Mouse (Mus musculus): ENCODE data around the gene 1700057G04Rik. TPM values are rescaled to one million over a fixed set of nuclear protein-coding genes. Genes with fewer than 3 reads are reported as not detected.

Gene 1700057G04Rik
- not detected in 2 replicates for polyA plus RNA-seq (2014; fragmentation: Nextera tagmentation; extraction: Ambion mirVana)

DNA sequence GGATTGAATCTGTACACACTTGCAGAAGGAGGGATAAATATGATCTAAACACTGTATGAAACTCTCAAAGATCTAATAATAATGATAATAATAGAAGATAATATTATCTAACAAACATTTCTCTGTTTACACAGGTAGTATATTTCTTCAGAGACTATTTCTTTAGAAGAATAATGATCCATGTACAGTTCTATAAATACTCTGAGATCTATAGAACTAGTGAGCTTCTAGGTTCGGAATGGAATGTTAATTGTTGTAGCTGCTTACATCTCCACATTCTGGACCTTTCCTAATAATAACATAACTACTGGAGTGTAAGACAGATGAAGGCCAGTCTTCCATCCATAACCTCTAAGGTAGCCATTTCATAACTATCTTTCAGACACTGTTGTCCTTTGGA lies at the start of gene 1700057G04Rik:
TSS of gene 1700057G04Rik (plus strand) at position 301 of the 400 bp plus-strand sequence.
- Histone ChIP-seq H3K36me3 (ENCODE audit: control insufficient read depth, insufficient read depth, low read length) (no peaks in the 10 kb centered on the region), H3K4me3 (ENCODE audit: low read depth, low read length) (no peak within 1 kb of the TSS), H3K9ac (replicated peaks; ENCODE audit: low read depth, low read length) (no peak within 1 kb of the TSS), H3K27ac (ENCODE audit: low read length) (no peak within 1 kb of the TSS), H3K27me3 (ENCODE audit: control insufficient read depth, insufficient read depth, low read length) (no peaks in the 10 kb centered on the region), H3K9me3 (ENCODE audit: control insufficient read depth, low read depth, low read length) (no peaks in the 10 kb centered on the region), H3K4me1 (ENCODE audit: control insufficient read depth, insufficient read depth, low read length) (no peaks in the 10 kb centered on the region), H3K4me2 (replicated peaks; ENCODE audit: low read depth, low read length) (no peak within 1 kb of the TSS)
- 64% methylated on average over 1 of the region's 1 CpGs for WGBS
- no peak for ATAC-seq (ENCODE audit: insufficient number of reproducible peaks, insufficient read depth, low FRiP score, low read depth)

- H3K9ac ChIP-seq (replicated peaks; ENCODE audit: low read depth, low read length) = no peak overlapping the region
- H3K27ac ChIP-seq (ENCODE audit: low read length) = no peak overlapping the region
- H3K4me1 ChIP-seq (ENCODE audit: control insufficient read depth, insufficient read depth, low read length) = no peaks in the 10 kb centered on the region
- no peak overlapping the region for H3K4me2 ChIP-seq (replicated peaks; ENCODE audit: low read depth, low read length)
- peaks cover 9% of the 10 kb centered on the region for H3K36me3 ChIP-seq (ENCODE audit: control insufficient read depth, insufficient read depth, low read length)
- H3K9me3 ChIP-seq (ENCODE audit: control insufficient read depth, low read depth, low read length) = no peaks in the 10 kb centered on the region
- peak; percentile 58; the same call in 1 of the 2 replicates for ATAC-seq (ENCODE audit: insufficient number of reproducible peaks, insufficient read depth, low FRiP score, low read depth)
- no peaks in the 10 kb centered on the region for H3K27me3 ChIP-seq (ENCODE audit: control insufficient read depth, insufficient read depth, low read length)
- no peak overlapping the region for H3K4me3 ChIP-seq (ENCODE audit: low read depth, low read length)
- 67% methylated on average over 7 of the region's 7 CpGs for WGBS
Measured at GRCm38 (mm10) chr9:92260481-92261159, 48.6 kb upstream of the 1700057G04Rik start.

- no peak overlapping the region for H3K9ac ChIP-seq (replicated peaks; ENCODE audit: low read depth, low read length)
- 0 out of 2 replicates have a peak, but pooled peaks cover 3% of the 10 kb centered on the region for H3K4me1 ChIP-seq (ENCODE audit: control insufficient read depth, insufficient read depth, low read length)
- no peaks in the 10 kb centered on the region for H3K27me3 ChIP-seq (ENCODE audit: control insufficient read depth, insufficient read depth, low read length)
- peaks cover 16% of the 10 kb centered on the region for H3K36me3 ChIP-seq (ENCODE audit: control insufficient read depth, insufficient read depth, low read length)
- H3K4me3 ChIP-seq (ENCODE audit: low read depth, low read length) = no peak overlapping the region
- H3K4me2 ChIP-seq (replicated peaks; ENCODE audit: low read depth, low read length) = no peak overlapping the region
- H3K27ac ChIP-seq (ENCODE audit: low read length) = no peak overlapping the region
- no peak for ATAC-seq (ENCODE audit: insufficient number of reproducible peaks, insufficient read depth, low FRiP score, low read depth)
- H3K9me3 ChIP-seq (ENCODE audit: control insufficient read depth, low read depth, low read length) = no peaks in the 10 kb centered on the region
- 66% methylated on average over 4 of the region's 4 CpGs for WGBS
Measured at GRCm38 (mm10) chr9:92265719-92266118, 43.5 kb upstream of the 1700057G04Rik start.

GRCm38 (mm10) chr9:92266558-92267171 lies 42.5 kb upstream of the 1700057G04Rik start:
- H3K4me2 ChIP-seq (replicated peaks; ENCODE audit: low read depth, low read length) = no peak overlapping the region
- H3K4me1 ChIP-seq (ENCODE audit: control insufficient read depth, insufficient read depth, low read length) = 0 out of 2 replicates have a peak, but pooled peaks cover 3% of the 10 kb centered on the region
- no peak overlapping the region for H3K9ac ChIP-seq (replicated peaks; ENCODE audit: low read depth, low read length)
- H3K9me3 ChIP-seq (ENCODE audit: control insufficient read depth, low read depth, low read length) = no peaks in the 10 kb centered on the region
- H3K4me3 ChIP-seq (ENCODE audit: low read depth, low read length) = no peak overlapping the region
- H3K36me3 ChIP-seq (ENCODE audit: control insufficient read depth, insufficient read depth, low read length) = peaks cover 16% of the 10 kb centered on the region
- WGBS = 52% methylated on average over 8 of the region's 8 CpGs
- no peaks in the 10 kb centered on the region for H3K27me3 ChIP-seq (ENCODE audit: control insufficient read depth, insufficient read depth, low read length)
- no peak for ATAC-seq (ENCODE audit: insufficient number of reproducible peaks, insufficient read depth, low FRiP score, low read depth)
- peak overlapping the region; percentile 55; the same call in 1 of the 2 replicates for H3K27ac ChIP-seq (ENCODE audit: low read length)

DNA sequence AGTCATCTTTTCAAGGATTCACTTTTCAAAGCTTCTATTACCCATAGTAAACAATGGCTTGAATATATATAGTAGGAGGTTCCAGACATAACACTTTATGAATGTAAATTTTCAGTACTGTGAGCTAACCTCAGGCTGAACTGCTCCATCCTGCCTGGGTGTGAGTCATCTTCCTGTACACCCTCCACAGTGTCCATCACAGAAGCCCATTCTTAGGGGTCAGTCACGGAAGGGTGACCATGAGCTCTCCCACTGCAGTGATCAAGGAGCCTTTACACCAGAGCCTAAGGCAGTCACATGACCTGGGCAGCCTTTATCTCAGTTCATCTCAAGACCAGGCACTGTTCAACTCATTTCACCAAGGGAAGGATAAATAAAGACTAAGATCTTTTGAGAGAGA lies 41.4 kb upstream of the 1700057G04Rik start:
- no peaks in the 10 kb centered on the region for H3K27me3 ChIP-seq (ENCODE audit: control insufficient read depth, insufficient read depth, low read length)
- peaks cover 12% of the 10 kb centered on the region for H3K36me3 ChIP-seq (ENCODE audit: control insufficient read depth, insufficient read depth, low read length)
- no peak overlapping the region for H3K4me2 ChIP-seq (replicated peaks; ENCODE audit: low read depth, low read length)
- H3K4me3 ChIP-seq (ENCODE audit: low read depth, low read length) = no peak overlapping the region
- peak; percentile 23; the same call in 1 of the 2 replicates for ATAC-seq (ENCODE audit: insufficient number of reproducible peaks, insufficient read depth, low FRiP score, low read depth)
- H3K9me3 ChIP-seq (ENCODE audit: control insufficient read depth, low read depth, low read length) = no peaks in the 10 kb centered on the region
- H3K27ac ChIP-seq (ENCODE audit: low read length) = no peak overlapping the region
- 0 out of 2 replicates have a peak, but pooled peaks cover 3% of the 10 kb centered on the region for H3K4me1 ChIP-seq (ENCODE audit: control insufficient read depth, insufficient read depth, low read length)
- no peak overlapping the region for H3K9ac ChIP-seq (replicated peaks; ENCODE audit: low read depth, low read length)
- 78% methylated on average over 1 of the region's 1 CpGs for WGBS

DNA sequence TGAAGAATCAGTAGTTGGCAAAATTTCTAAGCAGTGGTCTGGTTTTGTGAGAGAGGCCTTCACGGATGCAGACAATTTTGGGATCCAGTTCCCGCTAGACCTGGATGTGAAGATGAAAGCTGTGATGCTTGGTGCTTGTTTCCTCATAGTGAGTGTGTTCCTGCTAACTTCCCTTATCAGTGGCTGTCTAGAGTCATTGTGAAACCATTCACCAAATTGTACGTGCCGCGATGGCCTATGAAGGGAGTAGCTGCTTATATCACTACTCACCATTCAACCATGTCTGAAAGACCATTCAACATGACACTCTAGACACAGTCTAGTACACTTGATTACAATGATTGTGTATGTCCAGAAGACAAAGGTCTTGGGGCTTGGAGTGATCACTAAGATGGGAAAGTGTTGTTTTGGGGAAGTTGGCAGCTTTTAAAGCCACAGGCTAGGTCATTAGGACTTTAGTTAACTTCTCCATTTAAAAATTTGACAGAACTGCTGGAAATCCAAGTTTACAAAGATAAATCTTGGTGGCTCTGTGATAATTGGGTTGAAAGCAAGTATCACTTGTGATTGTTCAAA lies 39.3 kb upstream of the 1700057G04Rik start:
- no peak overlapping the region for H3K9ac ChIP-seq (replicated peaks; ENCODE audit: low read depth, low read length)
- peaks cover 9% of the 10 kb centered on the region; the same call in 1 of the 2 replicates for H3K4me1 ChIP-seq (ENCODE audit: control insufficient read depth, insufficient read depth, low read length)
- H3K9me3 ChIP-seq (ENCODE audit: control insufficient read depth, low read depth, low read length) = no peaks in the 10 kb centered on the region
- H3K4me2 ChIP-seq (replicated peaks; ENCODE audit: low read depth, low read length) = no peak overlapping the region
- no peaks in the 10 kb centered on the region for H3K27me3 ChIP-seq (ENCODE audit: control insufficient read depth, insufficient read depth, low read length)
- no peak overlapping the region for H3K4me3 ChIP-seq (ENCODE audit: low read depth, low read length)
- ATAC-seq (ENCODE audit: insufficient number of reproducible peaks, insufficient read depth, low FRiP score, low read depth) = no peak
- H3K36me3 ChIP-seq (ENCODE audit: control insufficient read depth, insufficient read depth, low read length) = peaks cover 11% of the 10 kb centered on the region
- 97% methylated on average over 5 of the region's 5 CpGs for WGBS
- H3K27ac ChIP-seq (ENCODE audit: low read length) = no peak overlapping the region

DNA sequence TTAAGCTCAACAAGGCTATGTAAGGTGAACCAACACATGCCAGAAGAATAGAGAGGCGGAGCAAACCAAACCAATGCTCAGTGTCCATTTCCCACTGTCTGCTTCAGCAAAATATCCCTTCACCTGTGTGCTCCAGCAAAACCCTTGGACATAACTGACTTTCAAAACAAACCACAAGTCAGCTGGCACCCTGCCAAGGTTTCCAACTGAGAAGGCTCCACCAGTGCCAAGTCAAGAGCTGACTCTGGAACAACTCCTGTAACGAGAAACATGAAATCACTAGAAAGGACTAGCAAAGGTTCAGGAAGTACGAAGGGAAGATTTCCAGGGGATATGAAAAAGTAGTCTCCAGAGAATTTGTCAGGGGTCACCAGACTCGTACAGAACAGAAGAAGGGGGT lies 38.2 kb upstream of the 1700057G04Rik start:
- Histone ChIP-seq H3K27ac (ENCODE audit: low read length) (no peak overlapping the region), H3K36me3 (ENCODE audit: control insufficient read depth, insufficient read depth, low read length) (peaks cover 11% of the 10 kb centered on the region), H3K4me2 (replicated peaks; ENCODE audit: low read depth, low read length) (no peak overlapping the region), H3K4me1 (ENCODE audit: control insufficient read depth, insufficient read depth, low read length) (peaks cover 15% of the 10 kb centered on the region), H3K4me3 (ENCODE audit: low read depth, low read length) (no peak overlapping the region), H3K9ac (replicated peaks; ENCODE audit: low read depth, low read length) (no peak overlapping the region), H3K27me3 (ENCODE audit: control insufficient read depth, insufficient read depth, low read length) (no peaks in the 10 kb centered on the region), H3K9me3 (ENCODE audit: control insufficient read depth, low read depth, low read length) (no peaks in the 10 kb centered on the region)
- 46% methylated on average over 4 of the region's 4 CpGs for WGBS
- ATAC-seq (ENCODE audit: insufficient number of reproducible peaks, insufficient read depth, low FRiP score, low read depth) = no peak

DNA sequence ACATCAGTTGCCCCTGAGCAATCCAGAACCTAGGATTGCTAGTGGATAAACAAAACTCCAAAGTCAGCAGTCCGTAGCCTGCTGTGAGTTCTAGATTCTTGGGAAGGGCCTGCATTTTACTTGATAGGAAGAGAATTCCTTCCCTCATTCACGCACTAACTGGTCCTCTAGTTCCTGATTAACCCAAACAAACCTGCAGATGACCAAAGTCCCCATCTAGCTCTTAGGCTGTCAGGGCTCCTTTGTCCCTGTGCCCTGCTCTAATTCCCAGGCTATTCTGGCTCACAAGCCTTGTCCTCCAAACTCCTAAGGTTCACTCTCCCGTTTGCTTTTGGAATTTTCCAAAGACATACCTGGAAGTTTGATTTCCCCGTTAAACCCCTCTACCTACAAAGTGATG lies 36.5 kb upstream of the 1700057G04Rik start:
- no peak for ATAC-seq (ENCODE audit: insufficient number of reproducible peaks, insufficient read depth, low FRiP score, low read depth)
- no peaks in the 10 kb centered on the region for H3K9me3 ChIP-seq (ENCODE audit: control insufficient read depth, low read depth, low read length)
- WGBS = 92% methylated on average over 4 of the region's 4 CpGs
- H3K4me1 ChIP-seq (ENCODE audit: control insufficient read depth, insufficient read depth, low read length) = peaks cover 13% of the 10 kb centered on the region
- H3K27ac ChIP-seq (ENCODE audit: low read length) = no peak overlapping the region
- no peak overlapping the region for H3K4me2 ChIP-seq (replicated peaks; ENCODE audit: low read depth, low read length)
- H3K9ac ChIP-seq (replicated peaks; ENCODE audit: low read depth, low read length) = no peak overlapping the region
- H3K27me3 ChIP-seq (ENCODE audit: control insufficient read depth, insufficient read depth, low read length) = no peaks in the 10 kb centered on the region
- H3K4me3 ChIP-seq (ENCODE audit: low read depth, low read length) = no peak overlapping the region
- H3K36me3 ChIP-seq (ENCODE audit: control insufficient read depth, insufficient read depth, low read length) = peaks cover 11% of the 10 kb centered on the region

All from stomach, embryonic 14.5 days (tissue).